Mouse (Mus musculus) C2C12 (cell line): ENCODE results near the gene Lrp1.

Experiments used
- CEBPB ChIP-seq: IDR thresholded peaks from one replicate; pipeline ENCODE4 v1.6.1; 2011; ENCODE audit warnings: low read depth, mild to moderate bottlenecking, control low read depth, moderate library complexity
- CTCF ChIP-seq: IDR thresholded peaks from one replicate; pipeline ENCODE4 v1.5.1; 2011; ENCODE audit not compliant: control insufficient read depth, insufficient read depth, insufficient read length
- MAX ChIP-seq: IDR thresholded peaks from one replicate; pipeline ENCODE4 v1.6.1; 2011; ENCODE audit warnings: mild to moderate bottlenecking, control low read depth
- MYOD1 ChIP-seq: IDR thresholded peaks from one replicate; pipeline ENCODE4 v1.6.1; 2011; ENCODE audit warnings: low read depth; ENCODE audit not compliant: control insufficient read depth, insufficient read length

DNA sequence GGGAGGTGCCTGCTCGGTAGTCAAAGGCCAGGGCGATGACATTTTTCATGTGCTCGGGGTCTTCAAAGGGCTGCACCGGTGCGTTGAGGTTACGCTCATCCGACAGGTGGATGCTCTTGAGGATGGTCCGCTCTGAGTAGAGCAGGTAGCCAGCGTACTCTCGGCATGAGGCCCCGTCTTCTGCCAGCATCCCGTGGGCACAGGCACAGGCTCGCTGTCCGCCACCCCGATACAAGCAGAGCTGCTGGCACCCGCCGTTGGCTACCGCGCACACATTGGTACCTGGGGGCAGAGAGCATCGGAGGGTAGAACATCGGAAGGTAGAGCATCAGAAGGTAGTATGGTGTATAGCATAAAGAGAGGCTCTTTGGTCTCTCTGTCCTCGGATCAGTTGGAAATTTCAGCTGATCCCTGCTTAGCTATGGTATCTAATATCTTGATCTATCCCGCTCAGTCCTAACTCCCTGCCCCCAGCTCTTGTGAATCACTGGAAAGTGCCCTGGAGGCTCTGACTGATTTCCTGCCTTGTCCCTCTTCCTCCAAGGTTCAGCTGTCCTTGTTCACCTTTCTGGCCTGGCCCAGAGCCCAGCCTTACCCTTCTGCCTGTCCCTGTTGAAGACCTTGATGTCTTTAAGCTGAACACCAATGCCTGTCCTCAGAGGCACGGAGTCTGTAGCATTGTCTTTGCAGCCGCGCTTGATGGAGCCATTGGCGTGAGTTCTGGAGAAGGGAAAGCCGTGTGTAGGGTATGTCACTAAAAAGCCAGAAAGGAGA is 54.2 kb downstream of the Lrp1 start:
- TF ChIP-seq CEBPB (no peak), CTCF (no peak), MAX (no peak), MYOD1 (no peak)
